Mouse (Mus musculus): ENCODE results near the gene Cisd1. TPM values are rescaled to one million over a fixed set of nuclear protein-coding genes. Genes with fewer than 3 reads are reported as not detected.

The Cisd1 gene
- total RNA-seq, 2 experiments from 2014 or later: 226 to 261 TPM

- Histone ChIP-seq H3K4me3 (no peak overlapping the region), H3K27ac (no peak overlapping the region)
- TF ChIP-seq CTCF (IDR thresholded peaks at IDR 0.05): peak; percentile 22; the same call in 1 of the 2 replicates
- intact Hi-C loops (cut with DNase I): no loop called here
- DNase-seq: no peak
These were observed 12.4 kb downstream of the Cisd1 start for GRCm38 (mm10) chr10:71332376-71332775.

GRCm38 (mm10) chr10:71331908-71332307 is 12.8 kb downstream of the Cisd1 start:
- intact Hi-C loops (cut with DNase I): no loop called here
- no peak overlapping the region for H3K4me3 ChIP-seq
- H3K27ac ChIP-seq: no peak overlapping the region
- no peak for TF ChIP-seq CTCF (IDR thresholded peaks at IDR 0.05)
- DNase-seq: no peak

GRCm38 (mm10) chr10:71330070-71330469 is 14.7 kb downstream of the Cisd1 start:
- Histone ChIP-seq H3K4me3 (no peak overlapping the region), H3K27ac (no peak overlapping the region)
- DNase-seq: no peak
- intact Hi-C loops (cut with DNase I): no loop called here
- no peak for TF ChIP-seq CTCF (IDR thresholded peaks at IDR 0.05)

GRCm38 (mm10) chr10:71329295-71329694 is 15.5 kb downstream of the Cisd1 start:
- DNase-seq: no peak
- Histone ChIP-seq H3K4me3 (no peak overlapping the region), H3K27ac (no peak overlapping the region)
- intact Hi-C loops (cut with DNase I): no loop called here
- no peak for TF ChIP-seq CTCF (IDR thresholded peaks at IDR 0.05)

GRCm38 (mm10) chr10:71328870-71329269 is 15.9 kb downstream of the Cisd1 start:
- intact Hi-C loops (cut with DNase I): no loop called here

GRCm38 (mm10) chr10:71328382-71328781 is 16.4 kb downstream of the Cisd1 start:
- TF ChIP-seq CTCF (IDR thresholded peaks at IDR 0.05): no peak
- no peak overlapping the region for H3K27ac ChIP-seq
- intact Hi-C loops (cut with DNase I): no loop called here
- DNase-seq: no peak
- no peak overlapping the region for H3K4me3 ChIP-seq

More at GRCm38 (mm10) chr10:71328870-71329269, 15.9 kb downstream of the Cisd1 start:
- no peak overlapping the region for H3K4me3 ChIP-seq
- DNase-seq: no peak
- no peak for TF ChIP-seq CTCF (IDR thresholded peaks at IDR 0.05)
- no peak overlapping the region for H3K27ac ChIP-seq

- Histone ChIP-seq H3K27ac (no peak overlapping the region), H3K4me3 (no peak overlapping the region)
- intact Hi-C loops (cut with DNase I): loop anchor here (1.0 kb wide), 1 partner anchor 74 kb away; no protein-coding TSS in a partner anchor
- no peak for DNase-seq
- no peak for TF ChIP-seq CTCF (IDR thresholded peaks at IDR 0.05)
These were observed 17.4 kb downstream of the Cisd1 start for GRCm38 (mm10) chr10:71327386-71327785.

- H3K4me3 ChIP-seq: no peak overlapping the region
- intact Hi-C loops (cut with DNase I): loop anchor here (1.0 kb wide), 1 partner anchor 75 kb away; no protein-coding TSS in a partner anchor
- no peak overlapping the region for H3K27ac ChIP-seq
- DNase-seq: peak; percentile 67
- TF ChIP-seq CTCF (IDR thresholded peaks at IDR 0.05): peak; percentile 100; the same call in 1 of the 2 replicates
These were observed 18.0 kb downstream of the Cisd1 start for GRCm38 (mm10) chr10:71326789-71327188.

GRCm38 (mm10) chr10:71326123-71326522 is 18.6 kb downstream of the Cisd1 start:
- Histone ChIP-seq H3K27ac (no peak overlapping the region), H3K4me3 (no peak overlapping the region)
- intact Hi-C loops (cut with DNase I): no loop called here
- no peak for DNase-seq
- TF ChIP-seq CTCF (IDR thresholded peaks at IDR 0.05): no peak

- Histone ChIP-seq H3K27ac (no peak overlapping the region), H3K4me3 (no peak overlapping the region)
- no peak for TF ChIP-seq CTCF (IDR thresholded peaks at IDR 0.05)
- intact Hi-C loops (cut with DNase I): no loop called here
- DNase-seq: no peak
These were observed 21.1 kb downstream of the Cisd1 start for GRCm38 (mm10) chr10:71323669-71324068.

- H3K4me3 ChIP-seq: no peak overlapping the region
- no peak for TF ChIP-seq CTCF (IDR thresholded peaks at IDR 0.05)
- DNase-seq: no peak
- intact Hi-C loops (cut with DNase I): no loop called here
- no peak overlapping the region for H3K27ac ChIP-seq
These were observed 28.3 kb downstream of the Cisd1 start for GRCm38 (mm10) chr10:71316497-71316896.

- Histone ChIP-seq H3K4me3 (no peak overlapping the region), H3K27ac (no peak overlapping the region)
- no peak for TF ChIP-seq CTCF (IDR thresholded peaks at IDR 0.05)
- intact Hi-C loops (cut with DNase I): no loop called here
- DNase-seq: no peak
These were observed 28.7 kb downstream of the Cisd1 start for GRCm38 (mm10) chr10:71316056-71316455.

GRCm38 (mm10) chr10:71314596-71314995 is 30.2 kb downstream of the Cisd1 start:
- Histone ChIP-seq H3K27ac (no peak overlapping the region), H3K4me3 (no peak overlapping the region)
- no peak for DNase-seq
- TF ChIP-seq CTCF (IDR thresholded peaks at IDR 0.05): no peak
- intact Hi-C loops (cut with DNase I): no loop called here

- Histone ChIP-seq H3K4me3 (no peak overlapping the region), H3K27ac (no peak overlapping the region)
- intact Hi-C loops (cut with DNase I): no loop called here
- no peak for DNase-seq
- TF ChIP-seq CTCF (IDR thresholded peaks at IDR 0.05): no peak
These were observed 34.5 kb downstream of the Cisd1 start for GRCm38 (mm10) chr10:71310288-71310687.
